Mouse (Mus musculus): ENCODE measurements around the gene Itk.

GRCm38 (mm10) chr11:46358369-46358768 lies 30.9 kb downstream of the Itk start:
- TF ChIP-seq CTCF (IDR thresholded peaks at IDR 0.05; ENCODE audit: control insufficient read depth, insufficient read depth, insufficient read length) (no peak), USF1 (IDR thresholded peaks at IDR 0.05; ENCODE audit: low read depth) (no peak), MAX (IDR thresholded peaks at IDR 0.05) (no peak)
